Mouse (Mus musculus) bone marrow macrophage, adult 2 months (primary cell): ENCODE measurements around the gene Ropn1l. TPM values are rescaled to one million over a fixed set of nuclear protein-coding genes. Genes with fewer than 3 reads are reported as not detected.

Source experiments
- H3K27ac ChIP-seq: 2 replicates; pipeline ENCODE4 v1.5.1; 2012; ENCODE audit warnings: low read depth, low read length; ENCODE audit not compliant: insufficient read depth
- H3K4me1 ChIP-seq: 2 replicates; pipeline ENCODE4 v1.6.1; 2012; ENCODE audit warnings: low read length; ENCODE audit not compliant: control insufficient read depth, insufficient read depth
- H3K4me3 ChIP-seq: 2 replicates; pipeline ENCODE4 v1.5.1; 2012; ENCODE audit warnings: mild to moderate bottlenecking, low read length, moderate library complexity; ENCODE audit not compliant: insufficient read depth
- CTCF ChIP-seq: IDR thresholded peaks from 2 replicates; pipeline ENCODE4 v1.5.1; 2012; ENCODE audit warnings: low read depth, mild to moderate bottlenecking, low read length, moderate library complexity
- POLR2A ChIP-seq: IDR thresholded peaks from 2 replicates; pipeline ENCODE4 v1.6.1; 2012; ENCODE audit warnings: mild to moderate bottlenecking, low read depth, low read length, borderline replicate concordance
- polyA plus RNA-seq: library from polyadenylated mRNA; stranded (reverse); fragments of >200 nt; gene quantifications from 2 replicates; pipeline ENCODE4 v1.2.4, GENCODE M21; 2012; ENCODE audit not compliant: missing spikeins, insufficient read depth, insufficient read length

Ropn1l gene
- polyA plus RNA-seq, 1 experiment: 6.8 TPM

DNA sequence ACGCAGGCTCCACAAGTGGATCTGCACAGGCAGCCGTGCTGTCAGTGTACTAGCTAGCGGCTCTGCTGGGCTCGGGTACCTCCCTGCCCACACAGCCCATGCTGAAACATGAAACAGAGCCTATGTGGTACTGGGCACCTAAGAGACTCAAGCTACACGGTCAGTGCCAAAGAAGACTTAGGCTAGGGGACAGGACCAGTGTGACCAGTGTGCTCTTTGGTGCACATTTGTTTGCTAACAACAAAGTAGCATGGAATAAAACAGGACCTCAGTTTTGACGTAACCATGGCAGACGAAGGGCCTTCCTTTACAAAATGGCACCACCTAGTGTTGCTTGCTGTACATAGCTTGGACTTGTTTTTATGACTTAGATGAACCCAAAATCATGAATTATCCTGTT is 6.4 kb downstream of the Ropn1l start:
- Histone ChIP-seq H3K27ac (no peak overlapping the region), H3K4me3 (no peak overlapping the region), H3K4me1 (peaks cover 16% of the 10 kb centered on the region)
- TF ChIP-seq POLR2A: no peak
- TF ChIP-seq CTCF: no peak

DNA sequence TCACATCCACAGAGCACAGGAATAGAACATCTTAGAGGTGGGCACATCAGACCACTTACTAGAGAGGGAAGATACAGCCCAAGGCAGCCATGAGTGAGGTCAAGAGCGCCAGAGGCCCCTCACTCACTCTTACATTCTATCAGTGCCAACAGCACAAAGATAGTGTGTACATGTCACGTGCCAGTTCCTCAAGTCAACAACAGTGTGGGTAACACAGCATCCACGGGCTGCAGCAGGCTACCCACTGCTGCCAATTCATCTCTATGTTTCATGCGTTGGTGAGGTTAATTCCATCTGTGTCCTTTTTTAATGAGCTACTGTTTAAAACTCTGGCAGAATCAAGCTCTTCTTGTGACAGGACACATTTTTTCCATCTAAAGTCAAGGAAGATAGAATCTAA is 10.8 kb downstream of the Ropn1l start:
- no peak for TF ChIP-seq POLR2A
- TF ChIP-seq CTCF: no peak
- no peak overlapping the region for H3K27ac ChIP-seq
- no peaks in the 10 kb centered on the region for H3K4me1 ChIP-seq
- no peak overlapping the region for H3K4me3 ChIP-seq

DNA sequence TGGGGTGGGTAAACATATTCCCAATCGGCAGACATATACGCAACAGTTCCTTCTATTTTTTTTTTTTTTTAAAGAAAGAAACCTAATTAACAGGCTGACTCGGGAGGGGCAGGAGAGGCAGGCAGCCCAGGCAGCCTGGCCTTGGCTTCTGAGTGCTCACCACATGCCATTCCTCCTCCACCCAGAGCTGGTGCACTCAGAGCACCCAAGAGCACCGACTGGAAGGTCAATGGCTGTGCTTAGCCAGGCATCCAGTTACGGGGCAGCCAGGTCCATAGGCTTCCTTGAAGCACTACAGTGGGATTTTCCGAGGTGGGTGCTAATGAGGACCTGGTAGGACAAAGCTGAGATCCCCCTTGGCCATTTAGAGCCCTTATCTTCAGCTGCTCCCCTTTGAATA is 11.5 kb downstream of the Ropn1l start:
- H3K27ac ChIP-seq: no peak overlapping the region
- no peak overlapping the region for H3K4me3 ChIP-seq
- no peaks in the 10 kb centered on the region for H3K4me1 ChIP-seq
- no peak for TF ChIP-seq CTCF
- TF ChIP-seq POLR2A: no peak

DNA sequence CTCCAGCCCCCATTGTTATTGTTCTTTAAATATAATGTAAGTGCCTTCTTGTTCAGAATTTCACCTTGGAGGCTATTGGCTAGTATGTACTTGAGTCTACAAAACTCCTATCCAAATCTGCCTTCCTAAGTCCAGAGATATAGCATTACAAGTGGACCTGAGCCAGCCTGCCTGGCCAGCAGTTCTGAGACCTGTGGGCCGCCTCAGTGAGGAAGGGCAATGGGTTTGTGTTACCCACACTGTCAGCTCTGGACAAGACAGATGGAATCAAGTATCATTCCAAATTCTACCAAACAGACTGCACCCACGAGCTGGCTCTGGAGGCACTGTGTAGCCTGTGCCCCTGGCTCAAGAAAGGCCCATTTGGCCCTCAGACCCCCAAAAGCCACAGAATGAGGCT is 16.7 kb downstream of the Ropn1l start:
- no peak overlapping the region for H3K4me3 ChIP-seq
- H3K4me1 ChIP-seq: no peaks in the 10 kb centered on the region
- H3K27ac ChIP-seq: no peak overlapping the region
- TF ChIP-seq CTCF: no peak
- no peak for TF ChIP-seq POLR2A

DNA sequence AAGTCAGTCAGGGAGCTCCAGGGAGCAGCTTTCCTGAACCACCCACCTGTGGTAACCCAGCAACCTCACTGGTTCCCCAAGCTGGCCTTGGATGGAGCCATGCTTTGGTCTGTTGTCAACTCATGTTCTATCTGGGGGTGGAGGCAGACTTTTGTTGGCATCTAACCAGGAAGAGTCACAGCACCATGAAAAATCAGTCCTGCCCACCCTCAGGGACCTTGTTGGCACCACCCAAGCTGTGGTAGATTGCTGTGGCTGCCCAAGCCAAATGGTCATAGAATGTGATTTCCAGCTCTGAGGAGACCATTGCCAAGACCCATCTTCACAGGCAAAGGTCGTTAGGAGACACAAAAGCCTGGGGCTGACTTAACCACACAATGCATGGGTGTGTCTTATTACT is 17.5 kb downstream of the Ropn1l start:
- no peak overlapping the region for H3K4me3 ChIP-seq
- H3K4me1 ChIP-seq: no peaks in the 10 kb centered on the region
- TF ChIP-seq POLR2A (no peak), CTCF (no peak)
- no peak overlapping the region for H3K27ac ChIP-seq

DNA sequence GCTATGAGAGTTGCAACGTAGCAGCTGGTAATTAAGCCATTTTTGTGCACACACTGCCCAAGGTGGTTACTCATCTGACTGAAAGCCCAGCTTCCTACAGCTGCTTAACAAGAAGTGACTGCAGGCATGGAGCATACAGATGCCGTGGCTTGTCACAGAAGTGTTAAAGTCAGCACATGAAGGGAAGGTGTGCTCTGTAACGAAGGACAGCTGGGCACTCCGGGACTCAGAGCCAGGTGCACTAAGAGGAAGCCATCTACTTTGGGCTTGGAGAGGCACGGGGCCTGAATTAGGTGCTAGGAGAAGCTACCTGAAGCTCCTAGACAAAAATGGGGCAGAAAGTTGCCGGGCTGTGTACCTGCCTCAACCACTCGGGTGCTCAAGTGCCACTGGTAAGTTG is 19.8 kb downstream of the Ropn1l start:
- TF ChIP-seq POLR2A (no peak), CTCF (no peak)
- H3K4me1 ChIP-seq: no peaks in the 10 kb centered on the region
- H3K27ac ChIP-seq: no peak overlapping the region
- no peak overlapping the region for H3K4me3 ChIP-seq

DNA sequence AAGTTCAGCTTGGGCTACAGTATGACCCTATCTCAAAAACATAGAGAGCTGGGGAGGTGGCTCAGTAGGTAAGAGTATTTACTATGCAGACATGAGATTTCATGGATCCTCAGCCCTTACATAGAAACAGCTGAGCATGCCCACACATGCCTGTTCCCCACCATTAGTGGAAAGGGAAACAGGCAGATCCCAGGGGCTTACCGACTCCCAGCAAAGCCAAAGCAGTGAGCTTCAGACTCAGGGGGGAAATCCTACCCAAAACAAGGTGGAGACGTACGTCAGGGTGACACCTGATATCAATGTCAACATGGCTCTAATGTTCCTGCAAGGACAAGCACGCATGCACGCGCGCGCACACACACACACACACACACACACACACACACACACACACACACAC is 21.7 kb downstream of the Ropn1l start:
- Histone ChIP-seq H3K27ac (no peak overlapping the region), H3K4me3 (no peak overlapping the region), H3K4me1 (no peaks in the 10 kb centered on the region)
- no peak for TF ChIP-seq CTCF
- no peak for TF ChIP-seq POLR2A

DNA sequence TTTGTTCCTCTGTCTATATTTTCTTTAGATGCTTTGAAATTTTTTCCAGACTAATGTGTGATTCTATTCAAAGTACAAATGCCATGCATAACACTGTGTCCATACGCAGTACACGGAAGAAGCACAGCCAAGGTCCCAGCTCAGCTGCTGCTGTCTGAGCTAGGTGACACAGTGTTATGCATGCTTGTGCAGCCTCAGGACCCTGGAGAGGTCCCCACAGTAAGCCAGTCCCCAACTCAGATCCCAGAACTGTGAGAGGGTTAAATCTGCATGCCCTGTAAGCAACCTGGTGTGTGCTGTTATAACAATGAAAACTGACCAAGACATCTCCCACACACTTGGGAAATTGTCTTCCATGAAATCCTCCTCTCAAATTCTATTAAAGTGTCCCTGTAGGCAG is 23.5 kb downstream of the Ropn1l start:
- TF ChIP-seq POLR2A (no peak), CTCF (no peak)
- Histone ChIP-seq H3K4me1 (no peaks in the 10 kb centered on the region), H3K27ac (no peak overlapping the region), H3K4me3 (no peak overlapping the region)

DNA sequence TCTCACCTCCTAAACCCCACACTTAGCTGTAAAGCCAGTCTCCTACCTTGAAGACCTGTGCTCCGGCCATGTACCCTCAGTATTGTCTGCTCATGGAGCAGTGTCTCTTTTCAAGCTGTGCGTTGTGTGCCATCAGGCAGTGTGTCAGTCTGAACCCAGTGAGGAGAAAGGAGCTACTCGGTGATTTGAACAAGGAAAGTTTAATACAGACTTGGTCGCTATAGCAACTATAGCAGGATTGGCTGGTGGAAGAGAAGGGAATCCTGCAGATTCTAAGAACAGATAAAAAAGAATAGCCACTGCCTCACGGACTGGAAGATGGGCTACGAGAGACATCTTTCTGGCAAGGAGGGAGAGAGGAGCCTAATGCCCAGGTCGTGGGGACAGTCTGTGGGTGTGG is 24.1 kb downstream of the Ropn1l start:
- Histone ChIP-seq H3K4me1 (no peaks in the 10 kb centered on the region), H3K27ac (no peak overlapping the region), H3K4me3 (no peak overlapping the region)
- TF ChIP-seq POLR2A (no peak), CTCF (no peak)

DNA sequence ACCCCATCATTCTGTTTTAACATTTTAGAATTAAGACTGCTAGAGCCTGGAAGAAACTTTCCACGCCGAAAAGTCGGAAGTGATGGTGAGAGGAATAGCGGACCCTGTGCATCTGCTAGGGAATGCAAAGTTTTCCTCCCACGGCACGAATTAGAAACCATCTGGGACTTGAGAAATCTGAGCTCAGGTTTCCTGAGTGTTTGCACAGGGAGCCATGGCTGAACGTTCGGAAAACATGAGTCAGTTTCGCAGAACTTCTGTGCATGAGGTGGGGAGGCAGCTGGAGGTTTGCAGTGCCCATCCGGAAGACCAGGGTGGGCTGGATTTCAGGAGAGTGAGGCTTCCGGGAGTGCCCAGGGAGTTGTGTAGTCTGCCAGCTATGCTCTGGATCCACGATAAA is 25.0 kb downstream of the Ropn1l start:
- H3K27ac ChIP-seq: no peak overlapping the region
- no peak overlapping the region for H3K4me3 ChIP-seq
- no peak for TF ChIP-seq POLR2A
- no peaks in the 10 kb centered on the region for H3K4me1 ChIP-seq

DNA sequence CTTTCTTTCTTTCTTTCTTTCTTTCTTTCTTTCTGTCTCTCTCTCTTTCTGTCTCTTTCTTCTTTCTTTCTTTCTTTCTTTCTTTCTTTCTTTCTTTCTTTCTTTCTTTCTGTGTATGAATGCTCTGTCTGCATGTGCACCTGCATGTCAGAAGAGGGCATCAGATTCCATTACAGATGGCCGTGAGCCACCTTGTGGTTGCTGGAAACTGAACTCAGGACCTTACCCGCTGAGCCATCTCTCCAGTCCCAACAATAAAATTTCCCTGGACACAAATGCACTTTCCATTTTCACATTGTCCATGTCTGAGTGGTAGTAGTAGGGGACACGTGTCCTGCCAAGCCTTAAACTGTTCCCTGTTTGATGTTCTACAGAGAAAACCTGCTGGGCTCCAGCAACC is 26.1 kb downstream of the Ropn1l start:
- Histone ChIP-seq H3K27ac (no peak overlapping the region), H3K4me1 (no peaks in the 10 kb centered on the region), H3K4me3 (no peak overlapping the region)
- TF ChIP-seq CTCF: no peak
- TF ChIP-seq POLR2A: no peak

DNA sequence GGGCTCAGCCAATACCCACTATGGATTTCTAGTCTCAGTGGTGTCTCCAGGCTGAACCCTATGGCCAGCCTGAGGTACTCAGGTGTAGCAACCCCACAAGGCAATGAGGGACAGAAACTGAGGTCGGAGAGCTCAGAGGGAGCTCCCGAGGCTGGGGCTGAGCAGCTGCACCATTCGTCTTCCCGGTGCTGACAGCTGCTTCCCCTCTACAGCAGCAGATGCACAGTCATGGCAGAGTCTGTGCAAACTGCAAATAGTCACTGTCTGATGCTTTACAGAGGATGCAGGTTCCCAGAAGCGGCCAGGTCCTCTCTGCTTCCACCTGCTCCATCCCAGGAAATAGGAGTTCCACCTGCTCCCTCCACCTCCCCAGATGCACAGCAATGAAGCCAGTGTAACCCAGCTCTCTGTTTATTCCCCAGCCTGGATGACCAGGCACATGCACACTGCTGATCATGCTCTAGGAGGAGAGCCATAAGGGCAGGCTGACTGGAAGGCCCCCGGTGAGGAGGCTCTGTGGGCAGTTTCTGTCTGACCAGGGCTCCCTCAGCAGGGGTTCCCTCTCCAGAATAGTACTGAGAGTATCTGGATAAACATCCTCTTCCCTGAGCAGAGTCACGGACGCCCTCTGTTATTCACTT is 27.4 kb downstream of the Ropn1l start:
- H3K4me1 ChIP-seq: no peaks in the 10 kb centered on the region
- H3K27ac ChIP-seq: no peak overlapping the region
- TF ChIP-seq CTCF (no peak), POLR2A (no peak)
- H3K4me3 ChIP-seq: no peak overlapping the region
